Mouse (Mus musculus): ENCODE measurements around the gene Eef1akmt2.

- TF ChIP-seq NELFE (IDR thresholded peaks at IDR 0.05; ENCODE audit: low read depth, low read length) (no peak), POLR2A (IDR thresholded peaks at IDR 0.05; ENCODE audit: low read depth, low read length) (no peak), CTCF (conservative IDR thresholded peaks at IDR 0.05 in 1 of 2, IDR thresholded peaks at IDR 0.05 in 1 of 2; ENCODE audit: low read depth in 2 of 2, low read length in 2 of 2) (no peak), ETS1 (conservative IDR thresholded peaks at IDR 0.05; ENCODE audit: low read depth, low read length) (no peak), SIN3A (IDR thresholded peaks at IDR 0.05; ENCODE audit: low read length) (no peak), USF2 (conservative IDR thresholded peaks at IDR 0.05; ENCODE audit: low read depth, low read length) (no peak), ZMIZ1 (IDR thresholded peaks at IDR 0.05; ENCODE audit: low read depth, low read length) (no peak), ZC3H11A (IDR thresholded peaks at IDR 0.05; ENCODE audit: low read depth, low read length) (no peak)
These were observed 9.3 kb downstream of the Eef1akmt2 start for GRCm38 (mm10) chr7:132843152-132843551.
